Comparison of ENCODE assay signal across 8 mouse cellular contexts in the genomic region with DNA sequence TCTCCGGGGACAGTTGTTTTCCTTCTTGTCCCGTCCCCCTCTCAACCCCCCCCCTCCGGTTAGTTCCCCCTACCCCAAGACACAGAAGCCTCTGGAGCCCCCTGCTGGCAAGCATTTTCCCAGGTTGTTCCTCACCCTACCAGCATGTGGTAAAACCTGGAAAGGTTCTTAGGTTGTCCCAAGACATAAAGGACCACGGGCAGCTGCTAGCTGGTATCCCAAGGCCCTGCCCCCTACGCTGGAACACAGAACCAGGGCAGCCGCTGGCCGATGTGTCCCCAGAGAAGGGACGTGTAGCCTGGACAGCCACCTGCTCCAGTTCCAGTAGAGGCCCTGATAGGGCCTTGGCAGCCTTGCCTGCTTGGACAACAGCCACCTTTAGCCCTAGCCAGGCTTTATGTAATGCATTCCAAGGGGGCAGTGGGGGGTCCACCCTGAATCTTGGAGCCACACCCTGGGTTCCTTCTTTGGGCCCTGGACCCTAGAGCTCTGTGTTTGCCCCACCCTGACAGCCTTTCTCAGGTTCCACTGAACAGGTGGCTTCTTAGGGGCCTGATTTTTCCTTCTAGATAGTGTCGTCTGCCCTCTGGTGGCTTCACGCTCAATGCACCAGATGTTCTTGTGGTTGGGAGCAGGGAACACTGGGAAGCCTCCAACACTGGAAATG. TPM values are rescaled to one million over a fixed set of nuclear protein-coding genes. Genes with fewer than 3 reads are reported as not detected.
DNase-seq lines count a peak whose midpoint lies in the region; ATAC-seq lines count a peak whose summit lies in the region.

No protein-coding gene starts in this region.

- peaks cover 34% of the 10 kb centered on the region for H3K4me1 ChIP-seq in heart, embryonic 16.5 days (ENCODE audit: control insufficient read depth, insufficient read depth, low read length)

- intact Hi-C loops in left cerebral cortex, postnatal 25 days (cut with DNase I) = loop anchor here (10.0 kb wide), 1 partner anchor 1872 kb away; a partner anchor contains a TSS

- H3K4me3 ChIP-seq in heart, embryonic 16.5 days (ENCODE audit: low read length) = peak overlapping the region; percentile 90

- no peaks in the 10 kb centered on the region for H3K9me3 ChIP-seq in heart, embryonic 16.5 days (replicated peaks; ENCODE audit: control insufficient read depth, low read length)

- H3K4me2 ChIP-seq in heart, embryonic 16.5 days (ENCODE audit: low read depth, low read length) = peak overlapping the region; percentile 80

- DNase-seq in left cerebral cortex, postnatal 25 days (ENCODE audit: low spot score in 2 of 2) = peak; percentile 54 to 57
- no peak for DNase-seq in left cerebral cortex, adult 8-10 months (ENCODE audit: low spot score in 2 of 2)
- peak; percentile 62 to 78 for DNase-seq in adrenal gland, postnatal 36 days
- peak; percentile 81 to 86 for DNase-seq in kidney, postnatal 25 days
- peak; percentile 84 for DNase-seq in testis, postnatal 10 days (ENCODE audit: low spot score)

- ATAC-seq in erythroblast, adult 5-6 weeks (replicated peaks; ENCODE audit: low FRiP score, poor library complexity, severe bottlenecking) = peak; percentile 38
- ATAC-seq in heart, embryonic 16.5 days (replicated peaks; ENCODE audit: extremely low read depth, insufficient read depth, low FRiP score) = 0 out of 2 replicates have a peak, but pooled peaks have one; percentile 1
- peak; percentile 30 for ATAC-seq in megakaryocyte progenitor cell, adult 5-6 weeks (replicated peaks; ENCODE audit: poor library complexity)

- peaks cover 29% of the 10 kb centered on the region for H3K36me3 ChIP-seq in heart, embryonic 16.5 days (ENCODE audit: control insufficient read depth, insufficient read depth)

- peak overlapping the region; percentile 91 for H3K27ac ChIP-seq in heart, embryonic 16.5 days (ENCODE audit: low read length)

- peak overlapping the region; percentile 87 for H3K9ac ChIP-seq in heart, embryonic 16.5 days (ENCODE audit: low read length)

- no peaks in the 10 kb centered on the region for H3K27me3 ChIP-seq in heart, embryonic 16.5 days (ENCODE audit: control insufficient read depth, insufficient read depth, low read length)

- 2% methylated on average over 10 of the region's 10 CpGs for WGBS in heart, embryonic 16.5 days

RNA-seq across cellular contexts. Expression of a gene that starts 1.1 kb away (rescaled TPM):
- total RNA-seq in left cerebral cortex, postnatal 25 days (2021) = 10 to 100 TPM; 75.9 to 78.0 TPM
- total RNA-seq in left cerebral cortex, adult 8-10 months (2022) = 10 to 100 TPM; 65.7 to 72.5 (median 70.4) TPM
- total RNA-seq in adrenal gland, postnatal 36 days (2021) = 10 to 100 TPM; 75.0 to 79.9 TPM
- total RNA-seq in erythroblast, adult 5-6 weeks (2015; ENCODE audit: low replicate concordance) = 20.5 and 25.9 TPM in 2 replicates
- 36.7 and 46.1 TPM in 2 replicates for total RNA-seq in erythroblast, adult 5-6 weeks (2017; ENCODE audit: low replicate concordance)
- polyA plus RNA-seq in heart, embryonic 16.5 days (2015; fragmentation: Nextera tagmentation; extraction: Ambion mirVana) = 98.0 and 101 TPM in 2 replicates
- total RNA-seq in megakaryocyte progenitor cell, adult 5-6 weeks (2015) = 69.2 and 79.0 TPM in 2 replicates
- total RNA-seq in megakaryocyte progenitor cell, adult 5-6 weeks (2017) = 154 and 169 TPM in 2 replicates

RNA-seq across cellular contexts. Expression of a gene that starts 5.8 kb away (rescaled TPM):
- total RNA-seq in left cerebral cortex, postnatal 25 days (2021) = 1 to 10 TPM; 1.5 to 2.4 TPM
- 1 to 10 TPM; 2.2 to 3.6 (median 3.2) TPM for total RNA-seq in left cerebral cortex, adult 8-10 months (2022)
- 1 to 10 TPM in 1 of 2 experiments, under 1 TPM in 1; 0.86 to 1.0 TPM for total RNA-seq in adrenal gland, postnatal 36 days (2021)
- total RNA-seq in erythroblast, adult 5-6 weeks (2015; ENCODE audit: low replicate concordance) = not detected in 2 replicates
- total RNA-seq in erythroblast, adult 5-6 weeks (2017; ENCODE audit: low replicate concordance) = 1.7 TPM in 1 of 2 replicates, not detected in the other
- 1.1 and 1.3 TPM in 2 replicates for polyA plus RNA-seq in heart, embryonic 16.5 days (2015; fragmentation: Nextera tagmentation; extraction: Ambion mirVana)
- 0.29 and 0.49 TPM in 2 replicates for total RNA-seq in megakaryocyte progenitor cell, adult 5-6 weeks (2015)
- total RNA-seq in megakaryocyte progenitor cell, adult 5-6 weeks (2017) = 1.1 and 2.8 TPM in 2 replicates

RNA-seq across cellular contexts. Expression of a gene that starts 13.9 kb away (rescaled TPM):
- 10 to 100 TPM; 82.0 to 82.8 TPM for total RNA-seq in left cerebral cortex, postnatal 25 days (2021)
- total RNA-seq in left cerebral cortex, adult 8-10 months (2022) = 10 to 100 TPM; 65.1 to 74.5 (median 69.8) TPM
- total RNA-seq in adrenal gland, postnatal 36 days (2021) = 10 to 100 TPM; 31.6 to 39.0 TPM
- total RNA-seq in erythroblast, adult 5-6 weeks (2015; ENCODE audit: low replicate concordance) = 2.9 and 6.3 TPM in 2 replicates
- 0.56 and 0.68 TPM in 2 replicates for total RNA-seq in erythroblast, adult 5-6 weeks (2017; ENCODE audit: low replicate concordance)
- polyA plus RNA-seq in heart, embryonic 16.5 days (2015; fragmentation: Nextera tagmentation; extraction: Ambion mirVana) = 45.5 and 47.0 TPM in 2 replicates
- 8.3 and 10.2 TPM in 2 replicates for total RNA-seq in megakaryocyte progenitor cell, adult 5-6 weeks (2015)
- 8.2 and 10.4 TPM in 2 replicates for total RNA-seq in megakaryocyte progenitor cell, adult 5-6 weeks (2017)

RNA-seq across cellular contexts. Expression of a gene that starts 18.7 kb away (rescaled TPM):
- not detected for total RNA-seq in left cerebral cortex, postnatal 25 days (2021)
- total RNA-seq in left cerebral cortex, adult 8-10 months (2022) = under 1 TPM in 1 of 4 experiments, not detected in 3; 0.35 TPM
- total RNA-seq in adrenal gland, postnatal 36 days (2021) = not detected
- not detected in 2 replicates for total RNA-seq in erythroblast, adult 5-6 weeks (2015; ENCODE audit: low replicate concordance)
- total RNA-seq in erythroblast, adult 5-6 weeks (2017; ENCODE audit: low replicate concordance) = 0.84 TPM in 1 of 2 replicates, not detected in the other
- 1.4 and 1.8 TPM in 2 replicates for polyA plus RNA-seq in heart, embryonic 16.5 days (2015; fragmentation: Nextera tagmentation; extraction: Ambion mirVana)
- total RNA-seq in megakaryocyte progenitor cell, adult 5-6 weeks (2015) = not detected in 2 replicates
- total RNA-seq in megakaryocyte progenitor cell, adult 5-6 weeks (2017) = not detected in 2 replicates

RNA-seq across cellular contexts. Expression of a gene that starts 21.2 kb away (rescaled TPM):
- 100 to 1,000 TPM; 650 to 673 TPM for total RNA-seq in left cerebral cortex, postnatal 25 days (2021)
- total RNA-seq in left cerebral cortex, adult 8-10 months (2022) = 100 to 1,000 TPM; 545 to 609 (median 570) TPM
- 100 to 1,000 TPM; 558 to 568 TPM for total RNA-seq in adrenal gland, postnatal 36 days (2021)
- 913 and 945 TPM in 2 replicates for total RNA-seq in erythroblast, adult 5-6 weeks (2015; ENCODE audit: low replicate concordance)
- 805 and 888 TPM in 2 replicates for total RNA-seq in erythroblast, adult 5-6 weeks (2017; ENCODE audit: low replicate concordance)
- polyA plus RNA-seq in heart, embryonic 16.5 days (2015; fragmentation: Nextera tagmentation; extraction: Ambion mirVana) = 1,046 and 1,072 TPM in 2 replicates
- total RNA-seq in megakaryocyte progenitor cell, adult 5-6 weeks (2015) = 441 and 471 TPM in 2 replicates
- total RNA-seq in megakaryocyte progenitor cell, adult 5-6 weeks (2017) = 272 TPM in 2 replicates

Comparison
In these comparisons a context has a peak if more than half of its experiments do, and no peak if none do; other contexts are left out.
1. DNase-seq: peak in left cerebral cortex, postnatal 25 days (2 of 2), adrenal gland, postnatal 36 days (2 of 2), kidney, postnatal 25 days (2 of 2) and testis, postnatal 10 days (single experiment); none in left cerebral cortex, adult 8-10 months (0 of 2).
2. Peak in every context shown above with its lines, with median percentiles within 50 percentile points of each other: ATAC-seq.